Mouse (Mus musculus): ENCODE data around the gene Tmem216.

Gene Tmem216

GRCm38 (mm10) chr19:10495670-10496069, 60.4 kb downstream of the Tmem216 start:
- DNase-seq (ENCODE audit: low spot score in 2 of 2), result no peak

- peak in 1 of 2 experiments; percentile 26 for DNase-seq (ENCODE audit: low spot score in 2 of 2)
Measured at GRCm38 (mm10) chr19:10486264-10486738, 69.7 kb downstream of the Tmem216 start.

Measured in urinary bladder, adult 18-20 months (tissue).